Mouse (Mus musculus): Measurements from ENCODE around the gene Pla2g5. TPM values are rescaled to one million over a fixed set of nuclear protein-coding genes. Genes with fewer than 3 reads are reported as not detected.
"Not testable (repeated sequence)": the region's sequence is repeated elsewhere in the genome, so short reads cannot be mapped to it uniquely, and the experiment has no call there.

Gene Pla2g5
- total RNA-seq (2014; rRNA removed), result 0.94 TPM in 1 of 2 replicates, not detected in the other
- polyA plus RNA-seq (2015; fragmentation: Nextera tagmentation; extraction: Ambion mirVana), result 1.1 and 1.9 TPM in 2 replicates

GRCm38 (mm10) chr4:138863344-138863998 is at the start of gene Pla2g5:
Gene Pla2g5 (minus strand): TSS chr4:138863482.
- ATAC-seq, result no peak
- Histone ChIP-seq H3K4me1 (ENCODE audit: insufficient read depth, low read length) (no peaks in the 10 kb centered on the region), H3K4me3 (ENCODE audit: low read length) (no peak within 1 kb of the TSS), H3K9ac (replicated peaks; ENCODE audit: low read length) (no peak within 1 kb of the TSS), H3K9me3 (ENCODE audit: low read length) (no peaks in the 10 kb centered on the region), H3K4me2 (ENCODE audit: low read depth, low read length) (no peak within 1 kb of the TSS), H3K27ac (no peak within 1 kb of the TSS), H3K36me3 (ENCODE audit: insufficient read depth, low read length) (no peaks in the 10 kb centered on the region), H3K27me3 (ENCODE audit: insufficient read depth, low read length) (no peaks in the 10 kb centered on the region)
- TF ChIP-seq CTCF (IDR thresholded peaks at IDR 0.05; ENCODE audit: low read depth), result no peak
- DNase-seq (ENCODE audit: low spot score), result no peak
- WGBS, result 73% methylated on average over 10 of the region's 10 CpGs

- 93% methylated on average over 18 of the region's 18 CpGs for WGBS
- no peak for TF ChIP-seq CTCF (IDR thresholded peaks at IDR 0.05; ENCODE audit: low read depth)
- Histone ChIP-seq H3K27me3 (ENCODE audit: insufficient read depth, low read length) (no peaks in the 10 kb centered on the region), H3K9ac (replicated peaks; ENCODE audit: low read length) (no peak overlapping the region), H3K27ac (no peak overlapping the region), H3K36me3 (ENCODE audit: insufficient read depth, low read length) (peaks cover 50% of the 10 kb centered on the region), H3K4me3 (ENCODE audit: low read length) (no peak overlapping the region), H3K4me2 (ENCODE audit: low read depth, low read length) (no peak overlapping the region), H3K4me1 (ENCODE audit: insufficient read depth, low read length) (no peaks in the 10 kb centered on the region), H3K9me3 (ENCODE audit: low read length) (no peaks in the 10 kb centered on the region)
- ATAC-seq (no peak), DNase-seq (ENCODE audit: low spot score) (no peak)
These were observed 42.5 kb upstream of the Pla2g5 start for GRCm38 (mm10) chr4:138905624-138906337.

- no peak overlapping the region for H3K9ac ChIP-seq (replicated peaks; ENCODE audit: low read length)
- DNase-seq (ENCODE audit: low spot score) (no peak), ATAC-seq (no peak)
- no peak overlapping the region for H3K27ac ChIP-seq
- H3K4me1 ChIP-seq (ENCODE audit: insufficient read depth, low read length), result no peaks in the 10 kb centered on the region
- H3K4me2 ChIP-seq (ENCODE audit: low read depth, low read length), result no peak overlapping the region
- no peaks in the 10 kb centered on the region for H3K27me3 ChIP-seq (ENCODE audit: insufficient read depth, low read length)
- 78% methylated on average over 7 of the region's 7 CpGs for WGBS
- no peak for TF ChIP-seq CTCF (IDR thresholded peaks at IDR 0.05; ENCODE audit: low read depth)
- H3K4me3 ChIP-seq (ENCODE audit: low read length), result no peak overlapping the region
- H3K9me3 ChIP-seq (ENCODE audit: low read length), result no peaks in the 10 kb centered on the region
- H3K36me3 ChIP-seq (ENCODE audit: insufficient read depth, low read length), result peaks cover 74% of the 10 kb centered on the region
These were observed 36.1 kb upstream of the Pla2g5 start for GRCm38 (mm10) chr4:138899361-138899760.

GRCm38 (mm10) chr4:138893789-138894188 is 30.5 kb upstream of the Pla2g5 start:
- H3K4me3 ChIP-seq (ENCODE audit: low read length); H3K9me3 ChIP-seq (ENCODE audit: low read length); DNase-seq (ENCODE audit: low spot score); H3K4me1 ChIP-seq (ENCODE audit: insufficient read depth, low read length); H3K4me2 ChIP-seq (ENCODE audit: low read depth, low read length); H3K27me3 ChIP-seq (ENCODE audit: insufficient read depth, low read length); H3K27ac ChIP-seq; H3K9ac ChIP-seq (replicated peaks; ENCODE audit: low read length); ATAC-seq: not testable (repeated sequence)
- WGBS, result 87% methylated on average over 11 of the region's 11 CpGs
- peaks cover 56% of the 10 kb centered on the region for H3K36me3 ChIP-seq (ENCODE audit: insufficient read depth, low read length)

GRCm38 (mm10) chr4:138892655-138893054 is 29.4 kb upstream of the Pla2g5 start:
- Histone ChIP-seq H3K36me3 (ENCODE audit: insufficient read depth, low read length) (peaks cover 46% of the 10 kb centered on the region), H3K27me3 (ENCODE audit: insufficient read depth, low read length) (no peaks in the 10 kb centered on the region), H3K4me2 (ENCODE audit: low read depth, low read length) (no peak overlapping the region), H3K9me3 (ENCODE audit: low read length) (no peaks in the 10 kb centered on the region), H3K27ac (no peak overlapping the region), H3K4me3 (ENCODE audit: low read length) (no peak overlapping the region), H3K9ac (replicated peaks; ENCODE audit: low read length) (no peak overlapping the region), H3K4me1 (ENCODE audit: insufficient read depth, low read length) (no peaks in the 10 kb centered on the region)
- WGBS, result 85% methylated on average over 6 of the region's 6 CpGs
- DNase-seq (ENCODE audit: low spot score), result no peak
- no peak for TF ChIP-seq CTCF (IDR thresholded peaks at IDR 0.05; ENCODE audit: low read depth)
- ATAC-seq, result no peak

- H3K4me1 ChIP-seq (ENCODE audit: insufficient read depth, low read length), result no peaks in the 10 kb centered on the region
- TF ChIP-seq CTCF (IDR thresholded peaks at IDR 0.05; ENCODE audit: low read depth), result no peak
- H3K27me3 ChIP-seq (ENCODE audit: insufficient read depth, low read length), result no peaks in the 10 kb centered on the region
- ATAC-seq, result no peak
- peaks cover 20% of the 10 kb centered on the region for H3K36me3 ChIP-seq (ENCODE audit: insufficient read depth, low read length)
- 68% methylated on average over 8 of the region's 8 CpGs for WGBS
- no peak for DNase-seq (ENCODE audit: low spot score)
- H3K4me3 ChIP-seq (ENCODE audit: low read length), result no peak overlapping the region
- no peak overlapping the region for H3K4me2 ChIP-seq (ENCODE audit: low read depth, low read length)
- H3K9ac ChIP-seq (replicated peaks; ENCODE audit: low read length), result no peak overlapping the region
- H3K27ac ChIP-seq, result peak overlapping the region; percentile 26; the same call in 1 of the 2 replicates
- no peaks in the 10 kb centered on the region for H3K9me3 ChIP-seq (ENCODE audit: low read length)
These were observed 26.4 kb upstream of the Pla2g5 start for GRCm38 (mm10) chr4:138889635-138890034.

GRCm38 (mm10) chr4:138889165-138889564 is 25.9 kb upstream of the Pla2g5 start:
- Histone ChIP-seq H3K27ac (peak overlapping the region; percentile 26; the same call in 1 of the 2 replicates), H3K36me3 (ENCODE audit: insufficient read depth, low read length) (peaks cover 15% of the 10 kb centered on the region), H3K4me1 (ENCODE audit: insufficient read depth, low read length) (no peaks in the 10 kb centered on the region), H3K9ac (replicated peaks; ENCODE audit: low read length) (no peak overlapping the region), H3K9me3 (ENCODE audit: low read length) (no peaks in the 10 kb centered on the region), H3K27me3 (ENCODE audit: insufficient read depth, low read length) (no peaks in the 10 kb centered on the region), H3K4me2 (ENCODE audit: low read depth, low read length) (no peak overlapping the region), H3K4me3 (ENCODE audit: low read length) (no peak overlapping the region)
- DNase-seq (ENCODE audit: low spot score) (no peak), ATAC-seq (no peak)
- TF ChIP-seq CTCF (IDR thresholded peaks at IDR 0.05; ENCODE audit: low read depth), result no peak
- WGBS, result 40% methylated on average over 7 of the region's 7 CpGs
